Mouse (Mus musculus) erythroblast, embryonic 14.5 days (primary cell): ENCODE results near the gene Myof.

Source experiments
- GATA1 ChIP-seq: IDR thresholded peaks from 2 replicates; pipeline ENCODE4 v1.6.1; 2012; ENCODE audit warnings: low read length, inconsistent platforms, mixed read lengths
- TAL1 ChIP-seq: IDR thresholded peaks from 3 replicates; pipeline ENCODE4 v1.6.1; 2012; ENCODE audit warnings: low read length, inconsistent platforms, mixed read lengths

DNA sequence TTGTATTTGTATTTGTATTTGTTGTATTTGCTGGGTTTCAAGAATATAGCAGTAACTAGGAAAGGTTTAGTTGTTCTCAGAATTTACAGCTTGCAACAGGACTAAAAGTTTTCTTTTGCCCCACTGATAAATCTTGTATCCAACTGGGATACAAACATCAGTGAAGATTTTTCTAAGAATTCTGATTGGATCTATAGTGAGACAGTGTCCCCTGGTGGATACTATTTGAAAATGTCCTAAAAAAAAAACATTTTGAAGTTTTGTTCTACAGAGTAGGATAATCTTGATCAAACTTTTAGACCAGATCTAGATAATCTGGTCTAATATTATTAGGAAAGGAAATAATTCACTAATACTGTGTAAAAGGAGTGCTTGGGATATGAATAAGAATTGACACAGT is 106.3 kb downstream of the Myof start:
- TF ChIP-seq GATA1 (no peak), TAL1 (no peak)
